Mouse (Mus musculus) liver, embryonic 18 days (tissue): ENCODE results near the gene Ctsj. TPM values are rescaled to one million over a fixed set of nuclear protein-coding genes. Genes with fewer than 3 reads are reported as not detected.

Experiments used
- polyA plus RNA-seq: library from polyadenylated mRNA; depleted of rRNA; stranded (reverse); fragments of >200 nt; gene quantifications from 2 replicates; pipeline ENCODE4 v1.2.3, GENCODE M21; 2012; rRNA removed

Gene Ctsj
- 0.05 and 0.06 TPM in 2 replicates for polyA plus RNA-seq

DNA sequence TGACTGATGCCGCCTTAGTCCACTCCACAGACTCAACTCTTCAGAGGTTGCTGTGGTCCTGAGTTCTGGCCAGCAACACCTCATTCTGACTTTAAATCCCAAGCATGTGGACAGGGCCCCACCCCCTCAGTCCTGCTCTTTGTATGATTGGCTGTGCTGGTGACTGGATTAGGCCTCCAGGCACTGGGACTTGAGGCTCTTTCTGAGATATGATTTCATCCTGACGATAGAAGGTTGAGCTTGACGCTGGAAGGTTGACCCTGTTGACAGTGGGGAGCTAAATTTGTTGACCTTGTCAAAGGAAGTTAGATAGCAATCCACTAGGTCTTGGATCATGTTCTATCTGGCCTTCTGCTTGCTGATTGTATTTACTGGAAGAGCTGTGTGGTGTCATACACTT, at the start of gene Ctsj:
TSS of gene Ctsj (minus strand) at position 101 of the 400 bp plus-strand sequence.

GRCm38 (mm10) chr13:61040531-61040930, 34.8 kb upstream of the Ctsj start, which contains the start of gene Ctsq:
Gene Ctsq (minus strand): TSS chr13:61040631.

Other genes starting within 250 kb of the Ctsj start
- not detected in 2 replicates for gene BC051665, start 219.6 kb downstream of the Ctsj start, polyA plus RNA-seq
- not detected in 2 replicates for gene Ctsll3, start 203.1 kb downstream of the Ctsj start, polyA plus RNA-seq
- 0.10 and 0.16 TPM in 2 replicates for gene 4930486L24Rik, start 141.5 kb downstream of the Ctsj start, polyA plus RNA-seq
- gene Gm49392, start 109.1 kb downstream of the Ctsj start, polyA plus RNA-seq: 0.06 and 0.14 TPM in 2 replicates
- gene Ctla2b, start 108.5 kb downstream of the Ctsj start, polyA plus RNA-seq: 6.9 and 8.1 TPM in 2 replicates
- not detected in 2 replicates for gene Tpbpb, start 101.1 kb downstream of the Ctsj start, polyA plus RNA-seq
- 0.19 TPM in 1 of 2 replicates, not detected in the other for gene Gm49393, start 70.4 kb downstream of the Ctsj start, polyA plus RNA-seq
- gene Gm49391, start 69.4 kb downstream of the Ctsj start, polyA plus RNA-seq: 6.8 and 8.7 TPM in 2 replicates
- gene Ctla2a, start 69.3 kb downstream of the Ctsj start, polyA plus RNA-seq: 20.2 TPM in 2 replicates
- gene Tpbpa, start 64.0 kb downstream of the Ctsj start, polyA plus RNA-seq: 0.02 and 0.08 TPM in 2 replicates
- not detected in 2 replicates for gene Ctsq, start 34.7 kb upstream of the Ctsj start, polyA plus RNA-seq
- not detected in 2 replicates for gene Ctsr, start 158.3 kb upstream of the Ctsj start, polyA plus RNA-seq
- gene Cts6, start 197.5 kb upstream of the Ctsj start, polyA plus RNA-seq: not detected in 2 replicates
- gene Cts8, start 249.4 kb upstream of the Ctsj start, polyA plus RNA-seq: not detected in 2 replicates